Mouse (Mus musculus) natural killer cell, adult 2 months (primary cell): Measurements from ENCODE around the gene Crot.
"Not testable (repeated sequence)": the region's sequence is repeated elsewhere in the genome, so short reads cannot be mapped to it uniquely, and the experiment has no call there.

Experiments used
- DNase-seq, 2 experiments: peaks; one replicate each; pipeline ENCODE4 v3.0.0; 2022; ENCODE audit warnings: low spot score in 2 of 2

Crot gene

DNA sequence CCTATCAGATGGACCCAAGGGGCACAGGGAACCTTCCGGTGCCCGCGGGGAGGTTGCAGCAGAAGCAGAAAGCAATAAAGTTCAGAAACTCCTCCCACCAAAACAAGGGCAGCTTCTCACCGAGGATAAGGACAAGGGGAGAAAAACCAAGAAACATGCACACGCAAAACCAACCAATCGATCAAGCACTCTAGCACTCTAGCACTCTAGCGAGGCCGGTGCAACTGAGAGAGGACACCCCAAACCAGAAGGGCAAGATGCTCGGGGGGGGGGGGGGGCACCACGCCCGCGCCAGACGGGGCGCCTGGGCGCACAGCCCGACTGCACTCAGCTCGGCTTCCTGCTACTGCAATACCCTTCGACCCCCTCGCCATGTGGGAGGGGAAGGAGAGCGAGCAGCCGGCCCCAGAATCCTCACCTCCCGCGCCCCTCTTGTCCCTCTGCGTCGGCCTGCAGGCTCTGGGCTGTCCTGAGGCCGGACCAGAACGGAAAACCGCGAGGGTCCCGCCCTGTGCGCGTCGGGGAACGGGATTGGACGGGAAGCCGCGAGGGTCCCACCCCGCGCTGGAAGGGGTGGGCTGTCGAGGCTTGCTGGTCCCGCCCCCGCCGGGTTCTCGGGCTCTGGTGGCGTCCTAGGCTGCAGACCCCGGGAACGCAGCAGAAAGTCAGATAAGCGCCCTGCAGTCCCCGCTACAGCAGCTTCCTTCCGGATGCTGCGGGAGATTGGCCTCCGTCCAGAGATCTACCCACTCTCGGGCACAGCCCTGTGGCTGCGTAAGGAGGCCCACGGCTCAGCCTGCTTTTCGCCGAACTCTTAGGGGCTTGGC lies at the start of gene Crot:
Gene Crot (minus strand): TSS at position 639 of the 827 bp plus-strand sequence.
- peak; percentile 80 to 82 for DNase-seq

DNA sequence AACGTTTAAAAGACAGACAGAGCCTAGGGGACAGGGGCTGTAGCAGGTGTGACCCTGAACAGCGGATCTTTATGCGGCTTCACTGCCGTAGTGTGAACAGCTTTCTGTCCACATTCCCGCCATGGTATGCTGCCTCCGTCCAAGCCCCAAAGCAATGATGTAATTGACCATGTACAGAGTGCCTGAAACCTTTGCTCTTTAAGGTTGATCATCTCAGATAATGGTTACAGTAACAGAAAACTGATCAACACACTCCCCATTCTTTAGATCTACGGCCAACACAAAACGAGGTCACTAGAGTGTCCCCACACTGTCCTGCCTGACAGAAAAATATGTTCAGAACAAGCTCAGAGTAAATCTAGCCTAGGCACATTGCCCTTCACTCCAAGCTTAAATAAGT lies 48.8 kb upstream of the Crot start:
- DNase-seq = no peak

DNA sequence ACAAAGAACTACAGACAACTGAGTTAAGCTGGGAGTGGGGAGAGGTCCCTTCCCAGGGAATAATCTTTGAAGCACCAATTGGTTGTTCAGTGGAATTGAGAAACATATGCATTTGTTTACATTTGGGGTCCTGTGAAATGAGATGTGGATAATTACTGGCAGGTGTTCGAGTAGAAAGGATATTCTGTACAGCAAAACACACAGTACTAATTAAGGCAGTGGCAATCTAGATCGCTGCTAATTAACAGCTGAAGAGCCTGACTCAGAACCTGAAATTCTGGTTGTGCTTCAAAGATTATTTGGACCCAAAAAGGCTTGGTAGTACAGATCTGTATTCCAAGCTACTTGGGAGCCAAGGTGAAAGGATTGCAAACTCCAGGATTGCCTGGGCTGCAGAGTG lies 47.7 kb upstream of the Crot start:
- DNase-seq = no peak

DNA sequence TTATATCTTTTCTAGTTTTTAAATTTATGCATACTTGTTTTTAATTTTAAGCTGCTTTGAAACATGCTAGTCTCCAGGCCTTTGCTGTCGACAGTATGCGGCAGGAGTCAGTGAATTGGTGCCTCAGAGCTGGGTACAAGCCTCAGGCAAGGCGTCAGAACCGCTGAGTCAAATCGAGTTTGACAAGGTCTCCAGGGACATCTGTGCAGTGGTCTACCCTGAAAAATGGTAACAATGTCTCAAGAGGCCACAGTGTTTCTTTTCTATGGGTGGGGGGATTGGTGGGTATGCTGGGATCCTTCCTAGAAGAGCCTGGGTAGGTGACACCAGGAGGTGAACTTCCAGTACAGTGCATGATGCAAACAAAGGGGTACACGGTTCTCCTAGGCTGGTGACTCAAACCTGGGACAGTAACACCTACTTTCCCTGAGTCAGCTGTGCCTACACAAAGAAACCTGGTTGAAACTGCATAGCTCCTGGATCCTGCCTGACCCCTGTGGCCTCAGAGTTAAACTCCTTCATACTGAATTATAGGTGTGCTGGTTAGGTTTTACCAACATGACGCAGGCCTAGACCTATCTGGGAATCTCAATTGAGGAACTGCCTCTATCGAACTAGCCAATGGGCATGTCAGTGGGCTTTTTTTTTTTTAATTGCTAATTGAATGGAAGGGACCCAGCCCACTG lies 46.6 kb upstream of the Crot start:
- DNase-seq = no peak

DNA sequence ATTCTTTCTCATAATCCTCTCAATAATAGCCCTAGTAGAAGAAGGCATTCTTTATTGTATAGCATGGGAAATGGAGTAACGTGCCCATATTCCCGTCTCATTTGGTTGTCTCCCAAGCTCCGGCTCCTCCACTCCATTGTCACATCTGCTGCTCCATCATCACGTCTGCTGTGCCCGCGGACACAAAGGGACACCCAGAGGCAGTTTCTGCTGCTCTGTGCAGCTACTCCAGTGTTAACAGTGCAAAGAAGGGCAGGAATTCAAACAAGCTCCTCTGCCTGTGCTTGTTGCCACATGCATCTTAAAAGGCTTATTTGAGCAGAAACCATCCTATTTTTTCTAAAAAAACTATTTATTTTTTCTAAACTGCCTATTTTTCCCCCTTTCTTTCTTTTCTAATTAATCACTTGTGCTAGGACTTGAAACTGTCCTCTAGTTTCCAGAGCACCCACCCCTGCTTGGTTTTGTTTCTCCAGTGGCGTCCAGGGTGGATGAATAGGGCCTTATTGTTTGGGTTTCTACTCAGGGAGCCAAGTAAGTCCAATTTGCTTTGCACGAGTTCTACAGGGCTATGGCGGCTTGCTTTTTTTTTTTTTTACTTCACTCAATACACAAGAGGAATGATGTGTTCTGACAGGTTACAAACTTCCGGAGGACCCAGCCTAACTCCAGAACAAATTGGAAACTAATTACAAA lies 45.7 kb upstream of the Crot start:
- DNase-seq = no peak

DNA sequence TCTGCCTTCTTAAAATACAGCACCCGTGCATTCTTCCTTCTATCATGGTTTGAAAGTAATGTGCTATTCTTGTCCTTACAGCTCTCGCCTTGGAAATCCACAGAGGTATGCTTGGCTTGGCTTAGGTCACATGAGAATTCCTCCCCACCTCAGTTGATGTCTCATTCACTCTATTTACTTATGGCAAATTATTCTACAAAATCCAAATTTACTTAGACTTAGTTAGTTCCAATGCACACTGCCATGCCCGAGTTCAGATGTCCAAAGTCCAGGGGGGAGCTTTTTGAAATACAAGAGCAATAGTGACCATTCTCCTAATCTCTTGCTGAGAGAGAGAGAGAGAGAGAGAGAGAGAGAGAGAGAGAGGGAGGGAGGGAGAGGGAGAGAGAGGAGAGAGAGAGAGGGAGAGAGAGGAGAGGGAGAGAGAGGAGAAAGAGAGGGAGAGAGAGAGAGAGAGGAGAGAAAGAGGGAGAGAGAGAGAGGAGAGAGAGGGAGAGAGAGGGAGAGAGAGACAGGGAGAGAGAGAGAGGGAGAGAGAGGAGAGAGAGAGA lies 43.6 kb upstream of the Crot start:
- no peak for DNase-seq

DNA sequence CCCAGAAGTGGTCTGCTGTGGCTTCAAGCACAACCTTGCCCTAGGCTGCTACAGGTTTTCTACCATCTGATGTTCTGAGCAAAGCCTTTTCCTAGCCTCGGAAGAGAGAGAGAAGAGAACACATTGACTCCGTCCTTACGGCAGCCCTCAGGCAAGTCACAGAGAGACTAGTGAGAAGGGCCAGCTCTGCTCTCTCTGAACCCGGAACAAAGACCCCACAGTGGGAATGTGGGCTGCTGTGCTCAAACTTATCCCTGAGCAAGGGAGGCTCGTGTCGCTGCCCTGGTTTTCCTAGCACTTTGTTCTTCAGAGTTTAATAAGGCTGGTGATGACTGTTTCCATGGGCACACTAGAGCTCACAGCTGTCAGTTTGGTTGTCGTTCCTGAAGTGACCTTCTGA lies 42.9 kb upstream of the Crot start:
- DNase-seq = no peak

DNA sequence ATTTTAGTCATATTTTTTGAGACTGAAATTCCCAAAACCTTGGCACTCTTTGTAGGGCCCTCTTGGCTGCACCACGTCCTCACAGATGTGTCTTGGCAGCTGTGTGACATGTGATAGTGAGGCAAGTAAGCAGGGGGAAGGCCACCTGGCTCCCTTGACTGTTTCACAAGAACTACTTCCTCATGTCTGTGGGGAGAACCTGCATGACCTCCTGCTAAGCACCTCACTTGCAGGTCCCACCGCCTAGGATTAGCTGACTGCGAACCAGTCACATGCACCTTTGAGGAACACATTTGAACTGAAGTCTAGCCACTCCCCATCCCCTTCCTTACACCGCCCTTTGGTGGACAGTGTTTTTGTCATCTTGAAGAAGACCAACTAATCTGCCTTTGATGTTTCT lies 40.2 kb upstream of the Crot start:
- DNase-seq = peak in 1 of 2 experiments; percentile 52

DNA sequence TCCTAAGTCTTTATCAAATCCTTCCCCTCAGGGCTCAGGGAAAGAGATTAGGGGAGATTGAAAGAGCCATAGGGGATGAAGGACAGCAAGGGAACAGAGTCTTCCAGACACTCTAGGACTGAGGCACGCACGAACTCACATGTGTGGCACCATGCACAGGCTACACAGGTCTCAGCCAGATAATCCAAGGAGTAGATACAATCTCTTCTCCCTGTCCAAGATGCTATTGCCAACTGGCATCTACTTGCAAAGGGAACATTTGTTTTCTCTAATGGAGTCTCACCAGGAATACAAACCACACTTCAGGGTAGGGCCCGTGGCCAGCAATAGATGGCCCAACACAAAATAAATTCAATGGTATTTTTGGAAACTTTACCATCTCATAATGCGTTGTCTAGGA lies 38.3 kb upstream of the Crot start:
- no peak for DNase-seq

DNA sequence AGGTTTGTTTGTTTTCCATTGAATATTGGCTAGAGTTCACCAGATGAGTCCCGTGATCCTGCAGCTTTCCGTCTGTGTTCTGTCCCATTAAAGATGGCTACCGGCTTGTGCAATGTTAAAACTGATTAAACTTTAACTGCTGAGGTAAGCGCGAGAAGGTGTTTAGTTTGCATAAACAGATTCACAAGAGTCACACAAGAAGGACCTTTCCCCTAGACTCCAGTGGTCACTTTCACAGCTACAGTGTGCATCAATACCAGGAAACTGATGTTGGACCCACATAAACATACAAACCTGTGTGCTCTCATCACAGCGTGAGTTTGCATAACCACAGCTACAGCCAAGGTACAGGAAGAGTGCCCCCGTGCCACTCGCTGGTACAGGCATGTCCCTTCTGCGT lies 37.4 kb upstream of the Crot start:
- no peak for DNase-seq

DNA sequence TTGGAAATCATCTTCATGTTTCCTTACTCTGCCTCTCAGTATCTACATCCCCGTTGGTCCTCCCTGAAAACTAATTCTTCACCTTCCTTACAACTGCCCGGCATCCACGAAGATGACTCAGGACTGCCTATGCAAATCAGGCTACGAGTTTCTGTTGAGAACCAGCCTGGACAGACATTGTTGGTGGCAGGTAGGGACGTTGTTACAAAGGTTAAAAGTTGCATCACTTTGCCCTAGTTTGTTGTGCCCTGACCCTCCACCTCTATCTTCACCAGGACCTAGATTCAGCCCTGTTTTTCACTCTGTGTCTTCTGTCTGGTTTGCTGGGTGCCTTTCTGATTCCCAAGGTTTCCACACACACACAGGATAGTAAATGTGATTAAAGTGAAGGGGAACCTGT lies 36.7 kb upstream of the Crot start:
- DNase-seq = no peak

DNA sequence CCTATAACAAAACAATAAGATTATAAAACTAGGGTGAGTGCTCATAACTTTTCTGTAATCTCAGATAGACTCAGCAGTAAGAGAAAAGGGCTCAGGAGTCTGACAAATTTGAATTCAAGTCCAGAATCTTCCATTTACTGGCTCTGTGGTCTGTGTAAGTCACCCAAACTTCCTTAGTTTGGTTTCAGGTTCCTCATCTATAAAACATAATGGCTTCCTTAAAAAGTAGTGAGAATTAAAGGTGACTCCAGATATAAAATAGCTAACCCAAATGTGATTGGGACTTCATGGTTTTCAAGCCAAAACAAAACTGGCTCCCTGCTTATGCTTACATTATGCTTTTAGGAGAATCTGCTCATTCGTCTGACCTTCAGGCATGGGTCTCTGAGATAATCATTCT lies 35.5 kb upstream of the Crot start:
- no peak for DNase-seq

DNA sequence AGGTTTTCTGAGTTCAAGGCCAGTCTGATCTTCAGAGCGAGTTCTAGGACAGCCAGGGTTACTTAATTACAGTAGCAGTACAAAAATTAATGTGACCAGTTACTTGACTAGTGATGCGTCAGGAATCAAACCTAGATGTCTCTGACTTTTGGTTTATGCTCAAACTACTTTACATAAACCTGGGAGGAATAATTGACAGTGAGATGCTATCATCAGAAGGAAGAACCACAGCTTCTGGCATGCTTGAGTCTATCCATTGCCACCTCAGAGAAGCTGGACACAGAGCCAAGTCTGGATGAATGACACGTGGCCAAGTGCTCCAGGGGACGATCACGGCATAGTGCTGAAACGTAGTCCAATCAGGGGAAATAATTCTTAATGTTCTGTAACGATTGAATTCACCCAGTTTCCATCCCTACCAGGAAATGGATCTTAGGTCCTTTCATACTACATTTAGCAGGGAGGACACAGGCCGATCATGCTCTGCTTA lies 35.0 kb upstream of the Crot start:
- no peak for DNase-seq

DNA sequence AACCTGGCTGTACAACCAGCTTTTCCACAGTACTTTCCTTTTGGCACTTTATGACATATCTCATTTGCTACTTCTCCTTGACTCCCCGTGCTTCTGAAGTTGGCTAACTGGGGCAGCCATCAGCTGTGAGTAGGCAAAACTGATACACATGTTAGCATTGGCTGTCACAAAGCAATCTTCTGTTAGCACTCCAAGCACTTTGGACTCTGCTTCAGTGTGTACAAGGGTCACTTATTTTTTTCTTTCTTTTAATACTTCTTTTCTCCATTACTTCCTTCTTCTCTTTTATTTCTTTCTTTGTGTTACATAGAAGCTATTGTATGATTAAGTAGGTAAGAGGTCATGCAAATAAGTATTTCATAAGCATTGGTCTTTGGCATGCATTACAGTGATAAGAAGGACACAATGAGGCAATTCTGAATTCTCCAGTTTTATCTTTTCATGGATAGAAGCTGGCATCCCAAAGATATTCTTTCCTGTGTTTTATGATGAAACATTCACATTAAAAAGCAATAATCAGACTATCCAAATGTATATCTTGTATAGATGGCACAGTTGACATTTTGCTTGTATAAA lies 31.2 kb upstream of the Crot start:
- DNase-seq = no peak

DNA sequence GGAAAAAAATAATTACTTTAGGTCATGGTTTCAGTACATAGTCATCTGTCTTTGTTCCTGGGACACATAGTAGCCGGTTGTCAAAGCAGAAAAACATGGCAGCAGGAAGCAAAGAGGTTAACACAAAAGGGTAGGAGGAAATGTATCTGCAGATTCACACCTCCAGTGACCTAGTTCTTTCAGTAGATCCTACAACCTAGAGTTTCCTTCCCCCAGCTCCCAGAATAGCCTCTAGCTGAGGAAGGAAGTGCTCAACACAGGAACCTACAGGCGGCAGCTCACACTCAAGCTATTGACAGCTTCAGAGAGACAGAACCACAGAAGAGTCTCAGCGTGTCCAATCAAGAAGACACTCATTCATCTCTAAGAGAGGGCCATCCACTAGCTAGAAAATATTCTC lies 18.2 kb upstream of the Crot start:
- DNase-seq = peak; percentile 29 to 55

DNA sequence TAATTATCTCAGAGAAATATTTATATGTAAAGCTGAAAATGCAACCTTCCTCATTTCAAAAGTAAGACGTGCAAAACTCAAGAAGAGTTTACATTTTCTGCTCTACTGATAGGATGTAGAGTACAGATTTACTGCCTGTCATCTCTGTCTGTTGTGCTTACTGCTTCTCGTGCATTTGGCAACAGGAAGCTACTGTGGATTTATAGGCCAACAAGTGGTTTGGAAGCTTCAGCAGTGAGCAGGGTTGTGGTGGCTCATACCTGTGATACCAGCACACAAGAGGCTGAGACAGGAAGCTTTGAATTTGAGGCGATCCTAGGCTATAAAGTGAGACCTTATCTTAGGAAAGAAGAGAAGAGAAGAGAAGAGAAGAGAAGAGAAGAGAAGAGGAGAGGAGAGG lies 17.6 kb upstream of the Crot start:
- peak; percentile 31 to 45 for DNase-seq

DNA sequence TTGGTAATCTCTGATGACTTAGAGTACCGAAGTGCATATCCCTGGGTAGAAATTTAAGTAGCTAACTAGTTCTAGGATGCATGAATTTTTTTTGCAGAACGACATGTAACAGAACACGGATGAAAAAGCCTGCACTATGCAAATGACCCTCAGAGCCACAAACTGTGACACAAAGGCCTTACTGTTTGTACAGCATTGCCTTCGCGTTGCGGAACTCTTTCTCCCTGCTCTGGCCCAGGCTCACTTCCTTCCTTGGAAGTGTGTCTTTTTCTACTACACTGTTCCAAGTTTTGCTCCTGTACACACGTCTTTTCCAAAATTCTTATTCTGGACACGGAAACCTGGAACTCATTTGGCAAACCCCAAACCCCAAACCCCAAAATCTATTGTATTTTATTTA lies 14.2 kb upstream of the Crot start:
- no peak for DNase-seq

DNA sequence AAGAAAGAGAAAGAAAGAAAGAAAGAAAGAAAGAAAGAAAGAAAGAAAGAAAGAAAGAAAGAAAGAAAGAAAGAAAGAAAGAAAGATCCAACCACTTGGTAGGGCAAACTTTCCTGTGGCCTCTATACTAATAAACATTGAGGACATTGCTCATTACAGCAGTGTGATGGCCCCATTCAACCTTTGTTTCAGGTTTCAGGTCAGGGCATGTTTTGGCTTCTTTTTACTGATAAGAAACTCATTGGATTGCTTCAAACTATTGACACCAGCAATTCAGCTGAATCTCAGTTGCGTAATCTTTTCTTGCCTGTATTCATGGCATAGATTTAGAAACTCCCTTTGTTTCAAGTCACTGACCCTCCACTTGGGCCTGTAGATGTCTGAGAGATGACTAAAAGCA lies 13.0 kb upstream of the Crot start:
- no peak for DNase-seq

DNA sequence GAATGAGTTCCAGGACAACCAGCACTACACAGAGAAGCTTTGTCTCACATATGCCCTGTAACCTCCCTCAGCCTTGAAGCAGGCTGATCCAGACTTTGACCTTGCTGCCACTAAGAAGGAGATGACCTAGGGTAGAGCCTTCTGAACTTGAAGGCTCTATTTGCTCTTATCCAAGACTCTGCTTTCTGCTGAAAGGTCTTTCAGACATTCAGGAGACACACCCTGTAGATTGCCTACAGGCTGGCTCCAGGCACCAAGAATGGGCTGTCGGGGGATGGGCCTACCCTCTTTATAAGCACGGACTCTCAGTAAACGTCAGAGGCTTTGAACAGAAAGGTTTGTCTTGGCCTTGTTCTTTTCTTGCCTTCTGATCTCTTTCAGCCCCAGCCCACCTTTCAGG lies 9.5 kb upstream of the Crot start:
- not testable (repeated sequence) for DNase-seq

DNA sequence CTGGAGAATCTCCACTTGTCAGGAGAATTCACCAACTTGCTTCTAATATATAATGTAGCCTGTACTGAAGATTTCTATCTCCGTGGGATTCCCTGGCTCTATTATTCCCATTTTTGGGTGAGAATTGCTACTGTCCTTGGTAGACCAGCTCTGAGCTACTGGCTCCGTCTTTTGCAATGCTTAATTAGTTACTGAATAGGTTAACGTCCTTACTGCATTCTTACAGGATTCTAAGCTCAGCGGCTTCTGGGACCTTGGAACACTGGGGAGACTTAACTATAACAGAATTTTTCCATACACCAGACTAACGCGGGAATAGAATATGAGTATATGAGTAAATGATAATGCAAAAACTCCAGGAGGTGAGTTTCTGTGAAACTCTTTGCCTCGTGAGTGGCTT lies 2.9 kb upstream of the Crot start:
- DNase-seq = not testable (repeated sequence)

DNA sequence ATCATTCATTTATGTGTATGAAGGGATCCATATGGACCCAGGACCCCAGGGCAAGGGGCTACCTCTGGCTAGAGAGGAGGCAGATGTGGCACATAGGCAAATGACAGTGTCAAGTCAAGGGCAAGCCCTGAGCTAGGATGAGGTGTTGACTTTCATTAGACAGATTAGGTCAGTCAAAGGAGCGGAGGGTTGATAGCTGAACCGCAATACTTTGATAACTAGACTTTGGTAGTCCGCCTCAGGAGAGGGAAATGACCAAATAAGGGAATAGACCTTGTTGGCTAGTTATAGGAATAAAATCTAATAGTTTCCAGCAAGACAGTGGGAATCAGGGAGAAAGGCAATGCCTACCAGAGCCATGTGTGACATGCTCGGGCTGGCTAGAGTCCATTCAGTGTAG lies 2.0 kb upstream of the Crot start:
- no peak for DNase-seq

DNA sequence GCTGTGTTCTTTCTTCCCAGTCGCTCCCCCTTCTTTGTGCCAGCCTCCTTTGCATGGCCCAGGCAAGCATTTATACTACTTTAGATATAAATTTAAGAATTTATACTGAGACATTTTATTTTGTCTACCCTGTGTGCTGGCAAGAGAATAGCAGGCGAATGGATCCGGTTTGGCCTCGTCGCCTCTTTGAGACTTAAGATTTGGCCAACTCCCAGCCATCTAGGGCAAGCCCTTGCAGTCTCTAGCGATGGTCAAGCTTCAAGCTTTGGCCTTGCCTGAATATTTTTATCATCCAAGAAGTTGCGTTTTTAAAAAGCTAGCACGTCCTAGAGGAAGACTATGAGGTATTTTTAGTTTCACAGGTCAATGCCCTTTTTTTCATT lies 380 bp upstream of the Crot start:
- DNase-seq = no peak
